10 mouse cellular contexts compared by ENCODE assay signal in genomic region chr3:154222141-154222591, GRCm38 (mm10).
DNase-seq lines count a peak whose midpoint lies in the region; ATAC-seq lines count a peak whose summit lies in the region.
"Had no signal": no experiment of that assay in that cellular context is flagged by ENCODE, and none has a peak within 500 bp of the region (broad histone marks: within the 10 kb centered on the region; RNA-seq: fewer than 3 reads in every experiment).

No protein-coding gene starts in this region.

- ATAC-seq in neural tube, embryonic 13.5 days (ENCODE audit: low read depth) = peak; percentile 27; the same call in 1 of the 2 replicates
- ATAC-seq in hindbrain, embryonic 16.5 days = peak; percentile 56

- no peaks in the 10 kb centered on the region for H3K9me3 ChIP-seq in neural tube, embryonic 13.5 days
- no peaks in the 10 kb centered on the region for H3K9me3 ChIP-seq in hindbrain, embryonic 16.5 days (ENCODE audit: control insufficient read depth, low read length)

- H3K27me3 ChIP-seq in neural tube, embryonic 13.5 days = no peaks in the 10 kb centered on the region
- no peaks in the 10 kb centered on the region for H3K27me3 ChIP-seq in hindbrain, embryonic 16.5 days (replicated peaks; ENCODE audit: control insufficient read depth, insufficient read depth, low read length)

- no peak overlapping the region for H3K4me2 ChIP-seq in neural tube, embryonic 13.5 days
- peak overlapping the region; percentile 19; the same call in 1 of the 2 replicates for H3K4me2 ChIP-seq in hindbrain, embryonic 16.5 days (ENCODE audit: low read length)

- H3K27ac ChIP-seq in neural tube, embryonic 13.5 days (replicated peaks) = no peak overlapping the region; the same call in 1 of the 2 replicates
- H3K27ac ChIP-seq in hindbrain, embryonic 16.5 days (ENCODE audit: low read depth, low read length) = no peak overlapping the region
- H3K27ac ChIP-seq: kidney, postnatal 0 days; macrophage had no signal

- H3K4me1 ChIP-seq in neural tube, embryonic 13.5 days (replicated peaks) = no peaks in the 10 kb centered on the region; the same call in 1 of the 2 replicates
- H3K4me1 ChIP-seq in hindbrain, embryonic 16.5 days (ENCODE audit: control insufficient read depth, insufficient read depth, low read depth, low read length) = peaks cover 9% of the 10 kb centered on the region

- H3K9ac ChIP-seq in neural tube, embryonic 13.5 days = no peak overlapping the region
- H3K9ac ChIP-seq in hindbrain, embryonic 16.5 days (ENCODE audit: low read depth, low read length) = 0 out of 2 replicates have a peak overlapping the region, but pooled peaks have one; percentile 17

- H3K4me3 ChIP-seq in neural tube, embryonic 13.5 days = no peak overlapping the region
- H3K4me3 ChIP-seq in hindbrain, embryonic 16.5 days (ENCODE audit: low read length) = no peak overlapping the region

- intact Hi-C loops in gastrocnemius, postnatal 36 days (cut with DNase I) = no loop called here

- H3K36me3 ChIP-seq in neural tube, embryonic 13.5 days = no peaks in the 10 kb centered on the region
- no peaks in the 10 kb centered on the region for H3K36me3 ChIP-seq in hindbrain, embryonic 16.5 days (ENCODE audit: control insufficient read depth, insufficient read depth, low read length)

- peak; percentile 5 for DNase-seq in gastrocnemius, adult 18-20 months (ENCODE audit: low spot score)
- DNase-seq in gastrocnemius, postnatal 36 days = no peak
- no peak for DNase-seq in neural tube, embryonic 10.5 days (ENCODE audit: extremely low spot score, low spot score)
- DNase-seq in telencephalon, adult 2 months (ENCODE audit: low read depth, low spot score) = peak; percentile 32
- DNase-seq in adrenal gland, postnatal 14 days = no peak
- no peak for DNase-seq in kidney, adult 8-10 months

- 59% methylated on average over 8 of the region's 8 CpGs for WGBS in neural tube, embryonic 13.5 days
- WGBS in hindbrain, embryonic 16.5 days = 23% methylated on average over 8 of the region's 8 CpGs

Comparison
In these comparisons a context has a peak if more than half of its experiments do, and no peak if none do; other contexts are left out.
1. DNase-seq: peak in gastrocnemius, adult 18-20 months (single experiment) and telencephalon, adult 2 months (single experiment); none in gastrocnemius, postnatal 36 days (0 of 2), neural tube, embryonic 10.5 days (single experiment), adrenal gland, postnatal 14 days (single experiment) and kidney, adult 8-10 months (0 of 2).